Mouse (Mus musculus): ENCODE data around the gene Tyw1.

DNA sequence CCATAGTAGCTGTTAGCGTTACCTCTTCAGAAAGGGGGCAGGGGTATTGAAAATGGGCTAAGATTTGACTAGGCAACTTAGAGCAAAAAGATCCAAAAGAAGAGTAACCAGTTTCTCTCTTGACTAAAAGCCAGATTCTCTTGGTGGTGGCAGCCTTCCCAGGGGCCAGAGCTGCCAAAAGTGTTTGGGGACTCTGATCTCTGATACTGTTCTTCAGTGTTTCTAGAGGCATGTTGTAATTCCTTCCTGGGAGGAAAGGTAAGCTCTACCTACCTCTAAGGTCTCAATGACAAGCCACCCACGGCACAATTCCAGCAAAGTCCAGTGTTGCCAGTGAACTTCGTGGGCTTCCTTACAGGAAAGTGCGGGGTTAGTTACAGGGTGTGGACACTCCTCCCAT lies 38.0 kb upstream of the Tyw1 start:
- TF ChIP-seq EP300 (IDR thresholded peaks at IDR 0.05; ENCODE audit: low read depth), result no peak
- no peak for TF ChIP-seq CTCF (IDR thresholded peaks at IDR 0.05; ENCODE audit: low read depth)

Data from liver, postnatal 0 days (tissue).